Mouse (Mus musculus): ENCODE measurements around the gene Hbb-y. TPM values are rescaled to one million over a fixed set of nuclear protein-coding genes. Genes with fewer than 3 reads are reported as not detected.
"Not testable (repeated sequence)": the region's sequence is repeated elsewhere in the genome, so short reads cannot be mapped to it uniquely, and the experiment has no call there.

The Hbb-y gene
- total and polyA plus RNA-seq, 3 experiments: 0.11 TPM; not detected in 2

GRCm38 (mm10) chr7:103824597-103824996 lies 28.4 kb downstream of the Hbb-y start:
- no peaks in the 10 kb centered on the region for H3K79me2 ChIP-seq (ENCODE audit: control insufficient read depth, insufficient read depth, low read length, poor library complexity)
- H3K4me1 ChIP-seq (ENCODE audit: control insufficient read depth in 1 of 2, insufficient read depth in 2 of 2, low read length in 2 of 2): peaks cover 6 to 11% of the 10 kb centered on the region in 2 experiments
- H3K27ac ChIP-seq (ENCODE audit: control insufficient read depth, low read depth, low read length): no peak overlapping the region
- DNase-seq (ENCODE audit: low read depth, low spot score): no peak
- H3K4me3 ChIP-seq (ENCODE audit: control insufficient read depth in 1 of 2, insufficient read depth in 1 of 2, low read depth in 2 of 2, low read length in 2 of 2): no peak overlapping the region
- no peak overlapping the region for H3K9ac ChIP-seq (ENCODE audit: control insufficient read depth, low read depth, low read length, poor library complexity, severe bottlenecking)
- no peaks in the 10 kb centered on the region for H3K27me3 ChIP-seq (ENCODE audit: control insufficient read depth in 1 of 2, insufficient read depth in 2 of 2, low read length in 2 of 2)
- H3K36me3 ChIP-seq (ENCODE audit: control insufficient read depth in 1 of 2, insufficient read depth in 2 of 2, low read length in 2 of 2): peaks cover 0 to 6% of the 10 kb centered on the region in 2 experiments; a peak in 2 of 4 replicates
- TF ChIP-seq E2F4 (IDR thresholded peaks at IDR 0.05; ENCODE audit: borderline replicate concordance, low read depth, low read length) (no peak), EP300 (IDR thresholded peaks at IDR 0.05; ENCODE audit: low read depth in 1 of 2, low read length in 2 of 2) (0 out of 4 replicates have a peak, but pooled peaks of 1 of the 2 experiments have one; percentile 17)
- H3K9me3 ChIP-seq (replicated peaks; ENCODE audit: insufficient read depth, low read length): no peaks in the 10 kb centered on the region

- H3K79me2 ChIP-seq (ENCODE audit: control insufficient read depth, insufficient read depth, low read length, poor library complexity); H3K27me3 ChIP-seq (ENCODE audit: control insufficient read depth in 1 of 2, insufficient read depth in 2 of 2, low read length in 2 of 2); H3K4me3 ChIP-seq (ENCODE audit: control insufficient read depth in 1 of 2, insufficient read depth in 1 of 2, low read depth in 2 of 2, low read length in 2 of 2); H3K9me3 ChIP-seq (replicated peaks; ENCODE audit: insufficient read depth, low read length): not testable (repeated sequence)
- Histone ChIP-seq H3K36me3 (ENCODE audit: control insufficient read depth in 1 of 2, insufficient read depth in 2 of 2, low read length in 2 of 2) (peaks cover 0 to 15% of the 10 kb centered on the region in 2 experiments; a peak in 2 of 4 replicates), H3K9ac (ENCODE audit: control insufficient read depth, low read depth, low read length, poor library complexity, severe bottlenecking) (peak overlapping the region; percentile 29), H3K27ac (ENCODE audit: control insufficient read depth, low read depth, low read length) (peak overlapping the region; percentile 53), H3K4me1 (ENCODE audit: control insufficient read depth in 1 of 2, insufficient read depth in 2 of 2, low read length in 2 of 2) (peaks cover 13 to 20% of the 10 kb centered on the region in 2 experiments)
- peak; percentile 62 for DNase-seq (ENCODE audit: low read depth, low spot score)
- peak in 1 of 2 experiments; percentile 2; a peak in 1 of 4 replicates for TF ChIP-seq EP300 (IDR thresholded peaks at IDR 0.05; ENCODE audit: low read depth in 1 of 2, low read length in 2 of 2)
- TF ChIP-seq JUND (IDR thresholded peaks at IDR 0.05; ENCODE audit: low read depth, low read length): peak; percentile 89
Observed at GRCm38 (mm10) chr7:103815085-103815484, 37.9 kb downstream of the Hbb-y start.

GRCm38 (mm10) chr7:103813766-103814165 lies 39.2 kb downstream of the Hbb-y start, which contains the start of gene Hbb-bt:
Hbb-bt (minus strand) TSS chr7:103813996.
- H3K27ac ChIP-seq (ENCODE audit: control insufficient read depth, low read depth, low read length): peak within 1 kb of the TSS; percentile 83
- no peaks in the 10 kb centered on the region for H3K27me3 ChIP-seq (ENCODE audit: control insufficient read depth in 1 of 2, insufficient read depth in 2 of 2, low read length in 2 of 2)
- TF ChIP-seq POLR2AphosphoS5 (IDR thresholded peaks at IDR 0.05; ENCODE audit: borderline replicate concordance, low read depth, low read length) (peak; percentile 74; the same call in 1 of the 2 replicates), CHD1 (IDR thresholded peaks at IDR 0.05; ENCODE audit: low read depth, low read length) (no peak), POLR2A (IDR thresholded peaks at IDR 0.05; ENCODE audit: control insufficient read depth in 1 of 2, insufficient read depth in 1 of 2, low read depth in 1 of 2, low read length in 2 of 2, poor library complexity in 1 of 2) (peak in 1 of 2 experiments; percentile 60; a peak in 2 of 4 replicates), JUND (IDR thresholded peaks at IDR 0.05; ENCODE audit: low read depth, low read length) (no peak), NELFE (IDR thresholded peaks at IDR 0.05; ENCODE audit: low read depth, low read length) (peak; percentile 32; the same call in 1 of the 2 replicates), UBTF (IDR thresholded peaks at IDR 0.05; ENCODE audit: borderline replicate concordance, insufficient read depth, low read depth, low read length) (no peak), ZMIZ1 (IDR thresholded peaks at IDR 0.05; ENCODE audit: low read depth, low read length) (peak; percentile 33; the same call in 1 of the 2 replicates), MAZ (IDR thresholded peaks at IDR 0.05; ENCODE audit: low read depth, low read length) (no peak), TBP (IDR thresholded peaks at IDR 0.05; ENCODE audit: low read depth, low read length) (peak; percentile 90), KAT2A (conservative IDR thresholded peaks at IDR 0.05; ENCODE audit: low read depth, low read length) (no peak), MXI1 (IDR thresholded peaks at IDR 0.05; ENCODE audit: low read depth, low read length) (no peak), MYC (IDR thresholded peaks at IDR 0.05; ENCODE audit: low read depth, low read length) (no peak)
- no peaks in the 10 kb centered on the region for H3K79me2 ChIP-seq (ENCODE audit: control insufficient read depth, insufficient read depth, low read length, poor library complexity)
- H3K9ac ChIP-seq (ENCODE audit: control insufficient read depth, low read depth, low read length, poor library complexity, severe bottlenecking): peak within 1 kb of the TSS; percentile 41
- DNase-seq (ENCODE audit: low read depth, low spot score): peak; percentile 71
- no peaks in the 10 kb centered on the region for H3K9me3 ChIP-seq (replicated peaks; ENCODE audit: insufficient read depth, low read length)
- peak within 1 kb of the TSS; percentile 17 to 42 for H3K4me3 ChIP-seq (ENCODE audit: control insufficient read depth in 1 of 2, insufficient read depth in 1 of 2, low read depth in 2 of 2, low read length in 2 of 2)
- H3K36me3 ChIP-seq (ENCODE audit: control insufficient read depth in 1 of 2, insufficient read depth in 2 of 2, low read length in 2 of 2): peaks cover 0 to 25% of the 10 kb centered on the region in 2 experiments; a peak in 2 of 4 replicates
- H3K4me1 ChIP-seq (ENCODE audit: control insufficient read depth in 1 of 2, insufficient read depth in 2 of 2, low read length in 2 of 2): peaks cover 21 to 23% of the 10 kb centered on the region in 2 experiments

- H3K79me2 ChIP-seq (ENCODE audit: control insufficient read depth, insufficient read depth, low read length, poor library complexity); DNase-seq (ENCODE audit: low read depth, low spot score); H3K9me3 ChIP-seq (replicated peaks; ENCODE audit: insufficient read depth, low read length); H3K4me3 ChIP-seq (ENCODE audit: control insufficient read depth in 1 of 2, insufficient read depth in 1 of 2, low read depth in 2 of 2, low read length in 2 of 2); H3K9ac ChIP-seq (ENCODE audit: control insufficient read depth, low read depth, low read length, poor library complexity, severe bottlenecking); H3K27me3 ChIP-seq (ENCODE audit: control insufficient read depth in 1 of 2, insufficient read depth in 2 of 2, low read length in 2 of 2); H3K27ac ChIP-seq (ENCODE audit: control insufficient read depth, low read depth, low read length): not testable (repeated sequence)
- H3K4me1 ChIP-seq (ENCODE audit: control insufficient read depth in 1 of 2, insufficient read depth in 2 of 2, low read length in 2 of 2): peaks cover 23 to 26% of the 10 kb centered on the region in 2 experiments
- H3K36me3 ChIP-seq (ENCODE audit: control insufficient read depth in 1 of 2, insufficient read depth in 2 of 2, low read length in 2 of 2): peaks cover 0 to 28% of the 10 kb centered on the region in 2 experiments; a peak in 2 of 4 replicates
Observed at GRCm38 (mm10) chr7:103813152-103813551, 39.9 kb downstream of the Hbb-y start.

Data from MEL (cell line).